Mouse (Mus musculus): ENCODE measurements at regions not wholly inside any gene's neighbourhood (a gene's known extent, or its start where the extent isn't known, plus 50 kb on each side); places are given as distances from the start of the nearest gene placed in this dataset.

- H3K4me3 ChIP-seq, result no peak overlapping the region
- H3K27me3 ChIP-seq (ENCODE audit: control insufficient read depth, insufficient read depth, insufficient read length), result no peaks in the 10 kb centered on the region
- H3K4me2 ChIP-seq (ENCODE audit: low read depth), result no peak overlapping the region
- TF ChIP-seq MAX (IDR thresholded peaks at IDR 0.05; ENCODE audit: low read depth), result no peak
- TF ChIP-seq USF1 (IDR thresholded peaks at IDR 0.05; ENCODE audit: low read depth), result no peak
- no peak for TF ChIP-seq E2F4 (IDR thresholded peaks at IDR 0.05; ENCODE audit: insufficient read depth)
- no peak for TF ChIP-seq SRF (IDR thresholded peaks at IDR 0.05; ENCODE audit: control insufficient read depth, insufficient read length, low read depth)
- TF ChIP-seq REST (IDR thresholded peaks at IDR 0.05; ENCODE audit: insufficient read depth, insufficient read length), result no peak
- TF ChIP-seq MYOD1 (IDR thresholded peaks at IDR 0.05; ENCODE audit: control insufficient read depth in 1 of 3, insufficient read length in 2 of 3, low read depth in 2 of 3), result no peak
- no peak for TF ChIP-seq POLR2AphosphoS2 (IDR thresholded peaks at IDR 0.05; ENCODE audit: insufficient read length, low read depth)
- no peaks in the 10 kb centered on the region for H3K79me2 ChIP-seq (ENCODE audit: control insufficient read depth, insufficient read depth)
- no peaks in the 10 kb centered on the region for H3K36me3 ChIP-seq (ENCODE audit: control insufficient read depth, insufficient read depth)
- no peak overlapping the region for H3ac ChIP-seq (ENCODE audit: control insufficient read depth, insufficient read length)
These were observed 193.8 kb upstream of the Tent5a start for GRCm38 (mm10) chr9:85520941-85521340.

GRCm38 (mm10) chr9:85499006-85499405 is 171.9 kb upstream of the Tent5a start:
- no peaks in the 10 kb centered on the region for H3K36me3 ChIP-seq (ENCODE audit: control insufficient read depth, insufficient read depth)
- no peaks in the 10 kb centered on the region for H3K27me3 ChIP-seq (ENCODE audit: control insufficient read depth, insufficient read depth, insufficient read length)
- H3ac ChIP-seq (ENCODE audit: control insufficient read depth, insufficient read length), result no peak overlapping the region
- no peak overlapping the region for H3K4me3 ChIP-seq
- no peak overlapping the region for H3K4me2 ChIP-seq (ENCODE audit: low read depth)
- no peak for TF ChIP-seq MAX (IDR thresholded peaks at IDR 0.05; ENCODE audit: low read depth)
- TF ChIP-seq CEBPB (IDR thresholded peaks at IDR 0.05; ENCODE audit: insufficient read depth, poor library complexity, severe bottlenecking), result no peak
- TF ChIP-seq E2F4 (IDR thresholded peaks at IDR 0.05; ENCODE audit: insufficient read depth), result no peak
- no peak for TF ChIP-seq MYOD1 (IDR thresholded peaks at IDR 0.05; ENCODE audit: control insufficient read depth in 1 of 3, insufficient read length in 2 of 3, low read depth in 2 of 3)
- no peak for TF ChIP-seq MYOG (IDR thresholded peaks at IDR 0.05; ENCODE audit: control insufficient read depth in 1 of 3, insufficient read depth in 1 of 3, insufficient read length in 2 of 3, low read depth in 2 of 3)
- TF ChIP-seq USF1 (IDR thresholded peaks at IDR 0.05; ENCODE audit: low read depth), result no peak
- TF ChIP-seq SRF (IDR thresholded peaks at IDR 0.05; ENCODE audit: control insufficient read depth, insufficient read length, low read depth), result no peak
- no peak for TF ChIP-seq POLR2A (IDR thresholded peaks at IDR 0.05; ENCODE audit: insufficient read length, low read depth)
- TF ChIP-seq TCF3 (IDR thresholded peaks at IDR 0.05; ENCODE audit: insufficient read length, low read depth), result no peak
- TF ChIP-seq POLR2AphosphoS2 (IDR thresholded peaks at IDR 0.05; ENCODE audit: insufficient read length, low read depth), result no peak
- TF ChIP-seq TCF12 (IDR thresholded peaks at IDR 0.05; ENCODE audit: insufficient read depth, poor library complexity, severe bottlenecking), result no peak
- no peak for TF ChIP-seq REST (IDR thresholded peaks at IDR 0.05; ENCODE audit: insufficient read depth, insufficient read length)
- no peaks in the 10 kb centered on the region for H3K79me2 ChIP-seq (ENCODE audit: control insufficient read depth, insufficient read depth)

- TF ChIP-seq REST (IDR thresholded peaks at IDR 0.05; ENCODE audit: insufficient read depth, insufficient read length) (no peak), POLR2A (IDR thresholded peaks at IDR 0.05; ENCODE audit: insufficient read length, low read depth) (no peak), POLR2AphosphoS2 (IDR thresholded peaks at IDR 0.05; ENCODE audit: insufficient read length, low read depth) (no peak), CEBPB (IDR thresholded peaks at IDR 0.05; ENCODE audit: insufficient read depth, poor library complexity, severe bottlenecking) (no peak), MAX (IDR thresholded peaks at IDR 0.05; ENCODE audit: low read depth) (no peak), MYOG (IDR thresholded peaks at IDR 0.05; ENCODE audit: control insufficient read depth in 1 of 3, insufficient read depth in 1 of 3, insufficient read length in 2 of 3, low read depth in 2 of 3) (peak in 1 of 3 experiments; percentile 17), TCF12 (IDR thresholded peaks at IDR 0.05; ENCODE audit: insufficient read depth, poor library complexity, severe bottlenecking) (no peak), MYOD1 (IDR thresholded peaks at IDR 0.05; ENCODE audit: control insufficient read depth in 1 of 3, insufficient read length in 2 of 3, low read depth in 2 of 3) (peak in 2 of 3 experiments; percentile 72 to 80), SRF (IDR thresholded peaks at IDR 0.05; ENCODE audit: control insufficient read depth, insufficient read length, low read depth) (no peak)
- no peaks in the 10 kb centered on the region for H3K79me2 ChIP-seq (ENCODE audit: control insufficient read depth, insufficient read depth)
- H3K36me3 ChIP-seq (ENCODE audit: control insufficient read depth, insufficient read depth), result no peaks in the 10 kb centered on the region
- H3ac ChIP-seq (ENCODE audit: control insufficient read depth, insufficient read length), result no peak overlapping the region
- no peak overlapping the region for H3K4me3 ChIP-seq
- no peaks in the 10 kb centered on the region for H3K27me3 ChIP-seq (ENCODE audit: control insufficient read depth, insufficient read depth, insufficient read length)
- no peak overlapping the region for H3K4me2 ChIP-seq (ENCODE audit: low read depth)
These were observed 170.2 kb upstream of the Tent5a start for GRCm38 (mm10) chr9:85497348-85497747.

- Histone ChIP-seq H3K27me3 (ENCODE audit: control insufficient read depth, insufficient read depth, insufficient read length) (no peaks in the 10 kb centered on the region), H3K79me2 (ENCODE audit: control insufficient read depth, insufficient read depth) (no peaks in the 10 kb centered on the region), H3K36me3 (ENCODE audit: control insufficient read depth, insufficient read depth) (no peaks in the 10 kb centered on the region), H3K4me2 (ENCODE audit: low read depth) (no peak overlapping the region), H3ac (ENCODE audit: control insufficient read depth, insufficient read length) (no peak overlapping the region), H3K4me3 (no peak overlapping the region)
- no peak for TF ChIP-seq TCF3 (IDR thresholded peaks at IDR 0.05; ENCODE audit: insufficient read length, low read depth)
- TF ChIP-seq SRF (IDR thresholded peaks at IDR 0.05; ENCODE audit: control insufficient read depth, insufficient read length, low read depth), result no peak
- no peak for TF ChIP-seq E2F4 (IDR thresholded peaks at IDR 0.05; ENCODE audit: insufficient read depth)
- no peak for TF ChIP-seq POLR2AphosphoS2 (IDR thresholded peaks at IDR 0.05; ENCODE audit: insufficient read length, low read depth)
- no peak for TF ChIP-seq POLR2A (IDR thresholded peaks at IDR 0.05; ENCODE audit: insufficient read length, low read depth)
- TF ChIP-seq USF1 (IDR thresholded peaks at IDR 0.05; ENCODE audit: low read depth), result no peak
- no peak for TF ChIP-seq REST (IDR thresholded peaks at IDR 0.05; ENCODE audit: insufficient read depth, insufficient read length)
- no peak for TF ChIP-seq MYOD1 (IDR thresholded peaks at IDR 0.05; ENCODE audit: control insufficient read depth in 1 of 3, insufficient read length in 2 of 3, low read depth in 2 of 3)
- TF ChIP-seq MAX (IDR thresholded peaks at IDR 0.05; ENCODE audit: low read depth), result no peak
- no peak for TF ChIP-seq TCF12 (IDR thresholded peaks at IDR 0.05; ENCODE audit: insufficient read depth, poor library complexity, severe bottlenecking)
- no peak for TF ChIP-seq CEBPB (IDR thresholded peaks at IDR 0.05; ENCODE audit: insufficient read depth, poor library complexity, severe bottlenecking)
These were observed 169.5 kb upstream of the Tent5a start for GRCm38 (mm10) chr9:85496506-85497239.

All from myocyte (in vitro differentiated cells).